Mouse (Mus musculus) liver, adult 2 months (tissue): ENCODE measurements around the gene P2ry4.

Experiments used
- CTCF ChIP-seq: fragments of 200-500 bp; IDR thresholded peaks from 2 replicates; pipeline ENCODE4 v1.5.1; 2011; ENCODE audit warnings: low read depth, low read length, control low read depth
- POLR2A ChIP-seq: fragments of 200-500 bp; IDR thresholded peaks from 2 replicates; pipeline ENCODE4 v1.6.1; 2011; ENCODE audit warnings: low read length, control low read depth; ENCODE audit not compliant: insufficient read depth; ENCODE audit errors: extremely low read depth

- TF ChIP-seq POLR2A (no peak), CTCF (no peak)
Observed at GRCm38 (mm10) chrX:100618488-100618887, 23.8 kb upstream of the P2ry4 start.
